Mouse (Mus musculus) brain, adult 2 months (tissue): ENCODE measurements at regions not wholly inside any gene's neighbourhood (a gene's known extent, or its start where the extent isn't known, plus 50 kb on each side); places are given as distances from the start of the nearest gene placed in this dataset.
A peak's percentile ranks its signal among the peaks of the same experiment; 100 is the strongest.
"Not testable (repeated sequence)": the region's sequence is repeated elsewhere in the genome, so short reads cannot be mapped to it uniquely, and the experiment has no call there.

Experiments used
- DNase-seq: peaks from one replicate; pipeline ENCODE4 v3.0.0; 2011; ENCODE audit warnings: low read depth, low spot score

DNA sequence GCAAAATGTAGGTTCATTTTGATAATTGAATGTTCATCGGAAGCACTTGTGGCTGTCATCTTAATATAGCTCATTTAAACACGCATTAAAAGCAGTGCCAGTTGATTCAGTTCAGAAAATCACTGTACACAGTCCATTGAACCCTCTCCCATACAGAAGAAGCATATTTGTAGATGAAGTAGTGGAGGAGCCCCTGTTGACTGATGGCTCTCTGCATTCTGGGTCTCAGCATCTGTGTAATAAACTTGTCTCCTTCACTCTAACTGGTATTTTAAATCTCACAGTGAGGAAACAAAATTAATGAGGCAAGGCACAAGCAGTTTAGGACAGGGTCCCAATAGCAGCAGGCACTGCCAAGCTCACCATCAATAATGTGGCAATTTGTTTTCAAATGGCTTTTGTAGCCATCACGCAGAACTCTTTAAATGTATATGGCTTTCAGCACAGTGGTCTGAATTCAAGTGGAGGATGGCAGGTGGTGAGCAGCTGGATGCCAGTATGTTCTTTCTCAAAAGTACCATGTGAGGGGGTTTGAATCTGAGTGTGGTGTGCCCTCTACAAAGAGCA, 302.8 kb upstream of the Sdr16c6 start:
- no peak for DNase-seq

DNA sequence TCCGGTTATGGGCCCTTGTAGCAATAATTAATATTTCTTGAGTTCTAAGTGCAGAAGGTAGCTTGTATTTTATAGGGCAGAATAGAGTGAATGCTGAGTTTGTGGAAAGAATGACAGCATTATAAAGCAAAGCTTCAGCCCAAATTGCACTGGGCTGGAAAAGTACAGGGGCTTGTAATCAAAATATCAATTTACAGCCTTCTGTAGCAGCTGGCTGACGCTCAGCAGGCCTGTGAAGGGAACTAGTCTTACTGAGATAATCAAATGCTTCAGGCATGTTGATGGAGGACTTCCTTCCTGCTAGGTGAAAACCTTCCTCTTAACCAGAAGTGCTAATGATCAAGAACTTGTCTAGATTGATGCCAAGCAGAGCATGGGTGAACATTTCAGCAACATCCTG, 257.9 kb upstream of the Sdr16c6 start:
- peak; percentile 6 for DNase-seq

DNA sequence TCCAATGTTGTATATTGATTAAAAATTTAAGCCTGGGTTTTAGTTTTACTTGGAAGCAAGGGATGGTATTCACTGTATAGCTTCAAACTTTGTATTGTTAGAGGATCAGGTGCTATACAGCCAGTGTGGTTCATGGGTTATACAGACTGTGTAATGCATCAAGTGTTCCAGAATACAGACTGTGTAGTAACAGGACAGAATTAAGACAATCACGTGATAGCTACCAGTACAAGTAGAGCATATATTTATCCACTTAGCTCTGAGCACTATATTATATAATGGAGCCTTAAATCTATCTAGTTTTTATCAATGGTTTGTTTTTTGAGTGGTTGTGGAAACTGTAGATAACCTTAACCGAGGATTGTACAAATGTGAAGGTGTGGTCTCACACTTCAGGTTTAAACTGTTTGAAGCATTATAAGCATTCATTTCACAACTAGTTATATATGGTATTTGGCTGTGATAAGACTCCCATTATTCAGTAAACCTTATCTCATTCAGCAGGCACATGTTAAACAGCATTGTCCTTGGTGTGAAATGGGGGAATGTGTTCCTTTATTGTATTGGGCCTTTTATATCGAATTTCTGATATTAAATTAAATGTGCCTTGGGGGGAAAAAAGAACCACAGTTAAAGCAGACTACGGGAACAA, 256.3 kb upstream of the Sdr16c6 start:
- no peak for DNase-seq

DNA sequence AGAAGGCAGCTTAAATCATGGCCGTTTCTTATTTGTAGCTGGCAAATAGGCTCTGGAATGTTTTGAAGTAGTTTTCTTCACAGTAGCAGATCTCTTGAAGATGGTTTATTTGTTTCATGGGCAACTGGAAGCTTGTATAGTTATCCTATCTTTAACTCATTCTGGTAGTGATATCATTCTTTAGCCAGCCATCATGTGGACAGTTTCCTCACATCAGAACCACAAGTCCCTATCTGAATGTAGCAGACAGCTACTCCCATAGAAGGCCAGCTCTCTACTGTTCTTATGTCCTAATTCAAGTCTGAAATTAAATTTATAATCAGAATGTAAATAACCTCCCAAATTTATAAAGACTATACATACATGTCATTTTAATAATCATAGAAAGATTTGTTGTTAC, 253.8 kb upstream of the Sdr16c6 start:
- DNase-seq = no peak

DNA sequence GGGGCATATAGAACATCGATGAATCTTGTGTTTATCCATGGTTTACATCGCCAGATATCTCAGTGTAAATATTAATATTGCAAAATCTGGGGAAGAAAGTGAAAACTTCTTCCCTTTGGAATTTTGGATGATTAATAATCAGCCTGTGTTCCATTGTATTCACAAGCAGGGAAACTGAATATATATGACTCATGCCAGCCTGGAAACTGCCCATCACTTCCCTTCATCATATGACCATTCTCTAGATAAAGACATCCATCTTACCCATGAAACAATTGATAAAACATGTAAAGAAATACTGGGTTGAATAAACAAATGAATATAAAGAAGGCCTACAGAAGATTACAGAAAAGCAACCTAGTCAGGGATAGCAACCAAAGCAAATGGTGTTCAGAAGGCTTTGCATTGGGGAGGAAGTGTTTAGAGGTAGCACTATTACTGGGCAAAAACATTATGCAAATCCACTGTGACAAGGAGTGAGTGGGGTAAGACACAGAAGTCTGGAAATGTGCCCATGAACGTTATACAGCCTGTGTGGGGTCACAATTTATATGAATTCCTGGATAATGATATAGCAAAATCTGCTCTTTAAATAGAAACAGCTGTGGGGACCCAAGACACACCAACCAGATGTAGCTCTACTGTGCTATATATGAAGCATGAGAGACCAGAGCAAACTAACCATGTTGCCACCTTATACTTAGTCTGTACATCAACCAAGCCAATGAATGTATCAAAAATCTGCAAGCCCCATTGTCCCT, 238.5 kb upstream of the Sdr16c6 start:
- DNase-seq = no peak

DNA sequence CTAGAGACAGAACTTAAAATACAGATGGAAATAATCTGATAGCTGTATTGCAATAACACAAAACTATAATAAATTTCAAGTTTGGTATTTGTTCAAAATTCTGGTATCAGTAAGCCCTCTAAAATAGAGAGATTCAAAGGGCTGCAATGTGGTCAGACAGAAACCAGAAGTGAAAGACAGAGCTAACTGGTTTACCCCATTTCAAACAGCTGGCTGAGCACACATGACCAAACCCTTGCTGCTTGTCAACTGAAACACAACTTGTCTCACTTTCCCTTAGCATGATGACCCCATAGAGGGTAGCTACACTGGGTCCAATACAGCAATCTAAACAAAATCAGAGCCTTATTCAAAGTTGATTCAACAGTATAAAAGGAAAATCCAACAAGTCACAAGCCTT, 234.2 kb upstream of the Sdr16c6 start:
- DNase-seq = no peak

DNA sequence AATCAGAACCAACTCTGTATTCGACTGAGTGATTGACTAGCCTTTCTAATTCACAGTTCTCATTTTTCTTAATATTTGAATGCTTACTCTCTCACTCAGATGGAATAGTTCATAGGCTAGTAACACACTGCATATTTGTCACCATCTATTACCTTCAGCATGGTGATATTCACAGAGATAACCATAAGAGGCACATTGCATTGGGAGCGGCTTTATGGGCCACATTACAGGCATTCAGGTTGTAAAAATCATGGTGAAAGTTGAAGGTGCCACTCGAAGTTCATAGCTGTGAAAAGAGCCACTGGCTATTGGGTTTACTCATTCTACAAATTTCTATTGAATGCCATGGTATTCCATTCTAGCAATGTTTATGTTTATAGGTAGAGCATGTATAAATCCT, 229.6 kb upstream of the Sdr16c6 start:
- no peak for DNase-seq

DNA sequence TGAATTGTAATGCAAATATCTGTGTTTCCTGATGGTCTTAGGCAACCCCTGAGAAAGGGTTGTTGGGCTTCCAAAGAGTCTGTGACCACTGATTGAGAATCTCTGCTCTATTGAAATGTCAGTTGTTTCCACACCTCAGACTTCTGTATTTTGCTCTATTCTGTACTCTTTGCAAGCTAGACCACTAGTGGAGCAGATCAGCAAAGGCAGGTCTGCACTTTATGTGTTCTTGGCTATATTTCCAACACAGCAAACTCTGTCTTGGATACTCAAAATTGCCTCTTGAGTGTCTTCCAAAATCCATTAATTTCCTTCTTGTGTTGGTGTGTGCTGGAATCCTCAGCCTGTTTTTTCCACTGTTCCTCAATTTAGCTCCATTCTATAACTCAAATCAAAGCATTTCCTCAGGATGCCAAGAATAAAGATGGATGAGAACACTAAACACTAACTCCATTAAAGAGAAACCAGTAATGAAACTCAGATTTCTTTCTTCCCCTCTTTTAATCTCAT, 228.5 kb upstream of the Sdr16c6 start:
- peak; percentile 29 for DNase-seq

DNA sequence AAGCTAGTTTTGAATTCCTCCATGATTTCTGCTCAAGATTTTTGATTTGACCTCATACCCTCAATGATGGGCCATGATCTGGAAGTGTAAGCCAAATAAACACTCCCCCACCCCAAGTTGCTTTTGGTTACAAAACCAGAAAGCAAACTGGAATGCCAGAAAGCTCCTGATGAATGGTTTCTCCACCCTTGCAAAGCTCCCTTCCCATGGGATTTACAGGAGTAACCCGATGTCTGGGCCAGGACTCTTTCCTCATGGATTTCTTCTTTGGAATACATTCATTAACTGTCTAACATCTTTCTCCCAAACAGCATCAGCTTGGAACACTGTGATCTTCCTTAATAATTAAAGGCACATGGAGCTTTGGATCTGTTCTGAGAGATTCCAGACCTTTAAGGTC, 227.3 kb upstream of the Sdr16c6 start:
- no peak for DNase-seq

DNA sequence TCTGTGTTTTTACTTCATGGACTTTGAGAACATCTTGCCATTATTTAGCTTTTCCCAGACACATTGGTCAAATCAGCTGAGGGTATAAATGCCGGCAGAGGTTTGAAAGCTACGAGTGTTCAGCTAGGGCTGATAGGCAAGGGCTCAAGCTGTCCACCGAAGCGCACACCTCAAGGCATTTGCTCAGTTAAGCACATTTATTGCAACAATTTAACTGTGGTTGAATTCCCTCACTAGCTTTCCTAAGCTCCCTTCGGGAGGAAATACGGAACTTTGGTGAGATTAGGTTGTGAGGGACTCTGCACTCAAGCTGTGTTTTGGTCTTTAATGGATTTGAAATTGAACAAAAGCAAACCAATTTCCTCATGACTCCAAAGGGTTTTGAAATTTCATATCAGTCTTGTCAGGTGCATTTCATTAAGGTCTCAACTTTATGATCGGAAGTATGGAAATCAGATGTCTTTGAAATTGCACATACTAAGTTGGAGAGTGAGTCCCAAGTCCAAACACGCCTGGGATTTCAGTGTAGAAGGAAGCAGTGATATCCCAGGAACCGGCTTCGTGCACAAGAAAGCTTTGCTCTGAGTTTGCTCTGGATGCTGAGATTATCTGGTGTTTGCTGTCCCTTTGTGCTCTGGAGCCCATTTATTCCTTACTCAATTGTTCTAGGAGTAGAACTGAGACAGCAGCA, 223.0 kb upstream of the Sdr16c6 start:
- DNase-seq = no peak

DNA sequence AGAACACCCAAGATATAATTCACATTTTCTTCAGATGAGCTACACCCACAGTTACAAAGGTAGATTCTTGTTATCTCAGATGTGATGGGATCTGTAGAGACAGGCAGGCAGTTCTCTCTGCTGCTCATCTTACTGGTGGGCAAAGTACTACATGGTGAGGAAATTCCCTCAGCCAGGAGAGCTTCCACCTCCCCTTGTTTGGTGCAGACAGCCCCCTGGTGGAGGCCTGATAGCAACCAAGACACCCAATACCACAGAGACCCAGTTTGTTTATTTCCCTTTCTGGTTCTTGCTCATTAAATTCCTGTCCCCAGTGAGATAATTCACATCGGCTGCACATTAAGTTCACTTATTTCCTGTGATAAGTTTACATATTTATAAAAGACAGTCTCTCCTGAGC, 222.3 kb upstream of the Sdr16c6 start:
- peak; percentile 19 for DNase-seq

DNA sequence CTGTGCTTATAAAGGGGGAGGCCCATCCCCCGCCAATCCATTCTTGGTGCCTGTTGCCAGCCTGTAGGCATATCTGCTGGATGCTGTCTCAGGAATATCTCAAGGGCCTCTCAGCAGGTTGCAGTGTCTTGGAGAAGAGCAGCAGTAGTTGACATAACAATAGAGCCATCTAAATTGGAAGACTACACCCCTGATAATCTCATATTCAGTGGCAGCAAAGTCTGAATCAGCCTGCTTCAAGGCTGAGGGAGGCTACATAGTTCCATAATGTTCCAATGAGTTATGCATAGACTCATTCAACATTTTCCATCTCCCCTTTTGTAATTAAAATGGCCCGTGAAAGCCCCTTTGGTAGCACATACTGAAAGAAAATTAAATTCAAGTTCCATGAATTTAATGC, 172.3 kb upstream of the Sdr16c6 start:
- DNase-seq = no peak

DNA sequence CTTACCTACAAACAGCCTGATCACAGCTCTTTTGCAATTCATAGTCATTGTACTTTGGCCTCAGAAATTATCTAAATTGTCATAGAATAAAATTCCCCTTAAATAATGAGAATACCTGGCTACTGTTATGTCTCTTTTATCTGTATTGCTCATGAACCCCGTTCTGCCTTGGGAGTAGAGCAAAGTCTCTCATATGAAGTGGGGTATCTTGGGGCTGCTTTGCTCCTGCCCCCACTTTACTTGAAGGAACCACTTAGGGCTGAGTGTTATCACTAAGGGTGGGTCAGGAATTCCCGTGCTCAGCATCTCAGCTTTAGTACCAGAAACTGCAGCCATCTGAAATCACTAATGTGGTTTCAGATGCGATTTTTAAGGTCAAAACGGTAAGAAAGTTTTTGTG, 170.3 kb upstream of the Sdr16c6 start:
- DNase-seq = no peak

DNA sequence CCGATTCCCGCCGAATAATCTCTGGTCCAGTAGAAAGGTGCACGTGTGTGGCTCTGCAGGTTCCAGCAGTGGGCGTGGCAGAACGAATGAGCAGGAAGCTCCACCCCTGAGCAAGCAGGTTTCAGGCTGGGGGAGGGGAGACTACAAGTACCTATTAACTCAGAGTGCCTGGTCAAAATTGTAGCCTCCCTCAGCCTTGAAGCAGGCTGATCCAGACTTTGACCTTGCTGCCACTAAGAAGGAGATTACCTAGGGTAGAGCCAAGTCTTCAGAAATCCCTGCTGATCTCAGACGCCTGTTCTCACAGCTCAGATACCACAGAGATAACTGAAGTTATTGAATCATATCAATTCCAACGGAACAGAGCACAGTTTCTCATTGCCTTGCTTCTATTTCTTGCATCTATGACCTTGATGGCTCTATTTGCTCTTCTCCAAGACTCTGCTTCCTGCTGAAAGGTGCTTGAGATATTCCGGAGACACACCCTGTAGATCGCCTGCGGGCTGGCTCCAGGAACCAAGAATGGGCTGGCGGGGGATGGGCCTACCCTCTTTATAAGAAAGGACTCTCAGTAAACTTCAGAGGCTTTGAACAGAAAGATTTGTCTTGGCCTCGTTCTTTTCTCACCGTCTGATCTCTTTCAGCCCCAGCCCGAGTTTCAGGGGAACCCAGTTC, 165.1 kb upstream of the Sdr16c6 start:
- not testable (repeated sequence) for DNase-seq

DNA sequence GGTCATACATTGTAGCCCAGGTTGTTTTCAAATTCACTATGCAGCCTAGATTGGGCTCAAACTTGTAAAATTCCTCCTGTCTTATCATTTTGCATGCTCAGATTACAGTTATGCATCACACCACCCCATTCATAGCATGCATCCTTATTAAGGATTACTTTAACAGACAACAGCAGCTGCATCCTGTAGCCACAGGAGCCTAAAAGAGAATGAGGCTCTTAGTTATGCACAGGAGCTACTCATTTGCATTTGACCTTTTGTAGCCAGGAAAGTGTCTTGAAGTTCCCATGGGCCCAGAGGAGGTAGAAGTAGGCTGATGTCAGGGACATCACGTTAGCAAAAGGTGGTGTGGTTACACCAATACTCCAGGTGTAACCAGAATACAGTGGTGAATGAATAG, 148.9 kb upstream of the Sdr16c6 start:
- no peak for DNase-seq

DNA sequence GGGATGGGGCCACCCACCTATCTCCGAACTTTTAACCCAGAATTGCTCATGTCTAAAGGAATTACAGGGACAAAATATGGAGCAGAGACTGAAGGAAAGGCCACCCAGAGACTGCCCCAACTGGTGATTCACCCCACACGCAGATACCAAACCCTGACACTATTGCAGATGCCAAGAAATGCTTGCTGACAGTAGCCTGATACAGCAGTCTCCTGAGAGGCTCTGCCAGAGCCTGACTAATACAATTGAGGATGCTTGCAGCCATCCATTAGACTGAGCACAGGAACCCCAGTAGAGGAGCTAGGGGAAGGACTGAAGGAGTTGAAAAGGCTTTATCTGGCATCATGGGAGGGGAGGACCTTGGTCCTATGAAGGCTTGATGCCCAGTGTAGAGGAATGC, 142.4 kb upstream of the Sdr16c6 start:
- DNase-seq = no peak

DNA sequence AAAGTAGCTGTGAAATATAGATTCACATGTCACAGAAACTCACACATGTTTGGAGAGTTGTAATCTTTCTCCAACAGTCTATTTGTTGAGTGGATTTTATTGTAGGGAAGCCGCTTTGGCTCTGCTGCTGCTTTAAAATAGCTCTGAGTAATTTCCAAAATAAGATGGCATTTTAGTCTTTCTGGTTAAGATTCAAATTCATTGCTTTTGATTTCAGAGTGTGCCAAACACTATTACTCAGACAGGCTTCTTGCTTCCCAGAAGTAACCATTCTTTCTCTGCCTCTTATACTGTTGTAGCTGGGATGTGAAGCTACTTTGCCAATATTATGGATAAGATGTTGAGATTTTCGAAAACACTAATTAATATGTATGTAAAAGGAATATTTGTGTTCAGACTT, 134.6 kb upstream of the Sdr16c6 start:
- DNase-seq = peak; percentile 56

DNA sequence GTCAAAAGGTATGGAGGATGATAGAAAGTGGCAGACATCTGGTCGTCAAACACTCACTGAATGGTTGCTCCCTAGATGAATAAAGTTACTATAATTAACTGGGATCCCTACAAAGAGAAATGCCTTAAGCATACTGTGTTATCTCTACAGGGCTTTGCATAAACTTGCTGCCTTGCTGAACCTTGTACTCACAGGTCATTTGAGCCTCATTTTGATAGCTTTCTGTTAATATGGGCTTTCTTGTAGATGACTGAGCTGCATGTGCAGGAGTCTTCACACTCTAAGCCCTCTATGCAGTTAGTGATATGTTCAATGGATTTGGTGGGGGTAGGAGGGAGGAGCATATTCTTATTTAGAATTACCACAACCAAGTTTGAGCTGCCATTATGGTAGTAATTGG, 127.8 kb upstream of the Sdr16c6 start:
- no peak for DNase-seq

DNA sequence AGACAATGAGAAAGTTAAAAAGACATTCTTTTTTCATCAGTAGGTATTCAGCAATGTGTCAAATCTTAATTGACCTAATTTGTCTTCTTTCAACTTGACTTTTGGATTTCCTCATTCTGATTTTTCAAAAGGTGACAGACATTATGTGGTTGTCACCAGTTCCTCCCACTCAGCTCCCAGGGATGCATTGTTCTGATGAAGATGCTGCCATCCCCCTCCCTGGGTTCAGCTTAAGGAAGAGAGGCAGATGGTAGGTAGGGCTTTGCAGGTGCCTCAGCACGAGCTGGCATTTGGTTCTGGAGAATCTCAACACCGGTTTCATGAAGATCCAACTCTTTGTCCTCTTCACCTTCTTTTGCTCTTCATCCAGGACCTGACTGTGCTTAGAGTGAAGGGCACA, 122.0 kb upstream of the Sdr16c6 start:
- DNase-seq = peak; percentile 70

DNA sequence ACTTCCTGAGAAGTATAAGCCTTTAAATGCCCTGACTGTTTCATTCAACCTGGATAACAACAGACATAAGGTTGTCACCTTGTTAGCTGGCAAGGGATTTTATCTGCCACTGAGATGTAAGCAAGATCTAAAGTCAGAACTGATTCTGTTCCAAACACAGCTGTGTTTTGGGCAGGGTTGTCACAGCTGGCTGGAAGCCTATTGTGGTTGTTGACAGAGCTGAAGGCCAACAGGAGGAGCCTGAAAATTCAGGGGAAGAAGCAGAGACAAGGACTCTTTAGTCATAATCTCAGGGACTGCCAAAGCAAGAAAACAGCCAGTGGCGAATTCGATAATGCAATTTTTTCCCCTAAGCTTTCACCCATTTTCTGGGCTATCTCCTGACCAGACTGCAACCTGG, 118.5 kb upstream of the Sdr16c6 start:
- DNase-seq = peak; percentile 67

DNA sequence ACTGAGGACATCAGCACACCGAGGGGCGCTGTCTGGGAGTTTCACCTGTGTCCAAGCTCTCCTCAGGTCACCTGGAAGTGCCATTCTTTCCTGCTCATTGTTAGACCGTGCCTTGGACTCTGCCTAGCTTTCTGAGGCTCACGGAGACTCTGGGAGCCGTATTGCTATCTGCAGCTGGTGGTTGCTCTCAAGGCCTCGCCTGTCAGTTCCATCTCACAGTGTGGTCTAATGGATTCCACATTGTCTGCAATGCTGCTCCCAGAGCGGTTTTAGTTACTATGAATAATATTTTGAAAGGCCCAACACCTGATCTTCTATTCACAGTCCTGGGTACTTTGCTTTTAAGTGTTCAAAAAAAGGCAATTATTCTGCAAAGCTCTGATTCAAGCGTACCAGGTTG, 117.9 kb upstream of the Sdr16c6 start:
- DNase-seq = no peak
